Mouse (Mus musculus) large intestine, adult 2 months (tissue): ENCODE measurements around the gene Nsg1. TPM values are rescaled to one million over a fixed set of nuclear protein-coding genes. Genes with fewer than 3 reads are reported as not detected.

ENCODE experiments used
- DNase-seq: peaks from one replicate; pipeline ENCODE4 v3.0.0-alpha.2; 2012; ENCODE audit warnings: low read depth, low spot score
- WGBS: fragments of 180-500 bp; shearing (Covaris S2); methylation state at CpG from one replicate; pipeline ENCODE4 v1.1.7; 2018; 5-methylcytosine and 5-hydroxymethylcytosine counted together
- polyA plus RNA-seq: library from polyadenylated mRNA; depleted of rRNA; stranded (reverse); fragments of >200 nt; gene quantifications from 2 replicates; pipeline ENCODE4 v1.2.3, GENCODE M21; 2012

Gene Nsg1
- polyA plus RNA-seq, 1 experiment = 12.3 TPM

DNA sequence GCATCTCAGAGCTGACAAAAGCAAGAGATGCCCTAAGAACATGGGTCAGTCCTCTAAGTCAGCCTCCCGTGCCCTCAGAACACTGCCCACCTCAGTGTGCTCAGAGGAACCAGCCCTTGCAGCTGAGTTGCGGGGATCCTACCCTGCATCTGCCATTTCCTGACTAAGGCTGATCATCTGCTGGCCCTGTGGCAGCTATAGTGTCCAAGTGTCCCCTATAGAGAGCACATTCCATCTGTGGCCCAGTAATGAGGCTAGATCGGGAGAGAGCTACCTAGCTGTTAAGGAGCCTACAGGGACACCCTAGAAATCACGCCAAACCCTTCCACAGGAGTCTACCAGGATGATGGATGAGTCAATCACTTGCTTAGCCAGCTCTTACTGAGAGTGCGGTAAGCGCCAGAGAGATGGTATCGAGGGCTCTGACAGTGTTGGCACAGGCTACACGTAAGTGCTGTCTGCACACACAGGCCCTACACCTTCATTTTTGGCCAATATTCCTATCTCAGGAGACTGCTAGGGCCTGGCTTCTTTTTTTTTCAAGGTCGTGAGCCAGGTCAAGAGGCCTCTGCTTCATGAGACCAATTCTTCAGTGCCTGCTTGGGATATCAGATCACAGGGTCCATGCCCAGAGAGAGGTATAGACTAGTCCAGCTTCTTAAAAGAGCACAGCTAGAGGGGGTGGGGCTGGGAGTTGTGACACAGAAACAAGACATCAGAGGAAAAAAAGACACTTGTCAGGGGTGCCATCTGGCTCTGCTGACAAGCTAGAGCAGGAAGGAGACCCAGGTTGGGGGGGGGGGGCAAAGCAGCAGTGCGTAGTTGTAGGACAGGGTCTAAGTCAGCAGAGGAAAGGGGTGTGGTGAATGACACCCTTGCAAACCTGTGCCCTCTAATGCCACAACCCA, 7.3 kb downstream of the Nsg1 start:
- 86% methylated on average over 10 of the region's 10 CpGs for WGBS
- DNase-seq = no peak

DNA sequence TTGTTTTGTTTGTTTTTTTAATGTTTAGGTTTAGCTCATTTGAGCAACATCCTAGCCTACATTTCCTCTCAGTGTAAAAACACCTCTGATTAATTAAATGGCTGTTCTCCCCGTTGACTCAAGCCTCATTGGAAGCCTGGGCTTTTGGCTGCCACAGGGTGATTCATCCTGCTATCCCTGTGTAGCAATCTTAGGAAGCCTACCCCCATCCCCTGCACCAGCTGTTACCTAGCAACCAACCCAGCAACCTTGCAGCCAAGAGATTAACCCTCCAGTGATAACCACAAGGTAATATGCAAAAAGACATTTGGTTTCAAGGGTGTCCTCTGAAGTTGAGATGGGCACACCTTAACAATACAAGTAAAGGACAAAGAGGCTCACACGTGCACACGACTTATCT, 8.4 kb downstream of the Nsg1 start:
- WGBS = 58% methylated on average over 3 of the region's 3 CpGs
- DNase-seq = no peak

DNA sequence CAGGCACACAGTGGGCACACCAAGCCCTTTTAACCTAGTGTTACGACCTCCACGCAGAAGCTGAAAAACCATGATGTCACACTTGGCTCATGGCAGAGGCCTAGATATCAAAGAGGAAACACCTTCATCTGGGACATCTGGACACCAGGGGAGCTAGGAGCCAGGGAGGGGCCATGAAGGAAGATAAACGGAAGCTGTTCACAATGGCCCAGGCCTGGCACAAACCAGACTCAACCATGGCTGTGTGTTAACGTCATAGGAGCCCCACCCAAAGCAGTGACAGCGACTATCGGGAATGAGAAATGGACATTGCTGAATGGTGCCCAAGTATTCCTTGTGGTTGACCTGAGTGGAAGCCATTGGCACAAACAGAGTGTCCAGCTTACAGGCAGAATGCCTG, 13.2 kb downstream of the Nsg1 start:
- DNase-seq = no peak
- 65% methylated on average over 6 of the region's 6 CpGs for WGBS

DNA sequence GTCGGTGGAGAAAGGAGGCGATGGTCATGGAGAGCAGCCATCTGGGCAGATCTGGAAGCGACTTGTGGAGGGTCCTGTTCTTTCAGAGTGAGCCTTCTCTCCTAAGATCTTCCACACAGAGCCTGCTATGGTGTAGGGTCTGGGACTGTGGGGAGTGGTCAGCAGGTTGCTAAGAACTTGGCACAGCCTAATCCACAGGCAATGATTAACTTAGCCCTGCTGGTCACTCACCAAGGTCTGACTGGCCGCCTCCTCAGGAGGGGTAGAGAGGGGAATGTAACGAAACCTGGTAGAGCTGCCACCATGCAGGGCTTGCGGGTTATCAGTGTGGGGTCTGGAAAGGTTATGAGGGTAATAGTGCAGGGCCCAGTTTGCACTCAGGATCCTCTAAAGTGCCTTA, 18.8 kb downstream of the Nsg1 start:
- no peak for DNase-seq

DNA sequence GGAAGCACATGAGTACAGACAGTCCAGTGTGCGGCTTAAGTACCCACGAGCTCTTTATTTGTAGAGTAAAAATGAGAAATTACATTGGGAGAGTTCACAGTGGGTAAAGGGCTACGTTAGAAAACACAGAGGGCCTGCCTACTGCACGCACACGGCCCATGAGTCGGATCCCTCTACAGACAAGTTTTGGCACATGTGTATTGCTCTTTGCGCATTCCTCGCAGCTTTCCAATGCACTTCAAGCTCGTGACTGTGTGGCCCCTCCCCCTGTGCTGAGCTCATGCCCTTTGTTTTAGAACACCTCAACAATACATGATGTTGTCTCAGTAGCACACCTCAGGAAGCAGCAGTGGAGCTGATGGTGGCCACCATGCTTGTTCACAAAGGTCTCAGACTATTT, 22.5 kb downstream of the Nsg1 start:
- no peak for DNase-seq
- 81% methylated on average over 9 of the region's 9 CpGs for WGBS

More for the DNA sequence above, 18.8 kb downstream of the Nsg1 start:
- WGBS = 66% methylated on average over 6 of the region's 6 CpGs

DNA sequence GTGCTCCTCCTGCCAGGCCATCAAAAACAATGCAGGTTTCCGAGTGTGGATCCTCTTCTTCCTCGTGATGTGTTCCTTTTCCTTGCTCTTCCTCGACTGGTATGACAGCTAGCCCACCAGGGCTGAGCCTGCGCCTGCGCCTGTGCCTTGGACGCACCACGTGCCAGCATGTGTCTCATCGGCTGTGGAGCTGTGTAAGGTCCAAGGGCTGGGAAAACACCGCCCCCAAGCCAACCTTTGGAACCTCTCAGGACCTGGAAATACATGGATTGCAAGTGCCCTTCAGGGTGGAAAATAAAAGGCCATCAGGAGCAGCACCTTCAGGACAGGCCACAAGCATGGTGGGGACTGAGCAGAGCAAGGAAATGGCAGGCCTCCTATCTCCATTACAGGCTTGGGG, 23.5 kb downstream of the Nsg1 start:
- 90% methylated on average over 9 of the region's 9 CpGs for WGBS
- no peak for DNase-seq

DNA sequence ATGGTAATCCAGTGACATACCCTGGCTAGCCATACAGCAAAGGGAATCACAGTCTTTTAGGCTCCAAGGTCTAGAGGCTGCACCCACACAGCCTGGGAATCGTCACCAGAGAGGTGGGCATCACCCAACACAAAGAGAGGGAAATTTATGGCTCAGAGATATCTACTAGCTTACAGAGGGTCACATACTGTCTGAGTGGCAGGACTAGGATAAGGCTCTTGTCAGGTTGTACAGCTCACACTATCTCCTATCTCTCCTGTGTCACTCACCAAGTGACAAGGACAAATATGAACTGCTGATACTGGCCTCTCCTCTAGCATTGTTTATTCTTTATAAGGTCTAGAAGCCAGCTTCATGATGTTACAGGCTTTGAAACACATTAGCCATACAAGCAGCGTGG, 30.4 kb downstream of the Nsg1 start:
- 95% methylated on average over 2 of the region's 2 CpGs for WGBS
- no peak for DNase-seq

DNA sequence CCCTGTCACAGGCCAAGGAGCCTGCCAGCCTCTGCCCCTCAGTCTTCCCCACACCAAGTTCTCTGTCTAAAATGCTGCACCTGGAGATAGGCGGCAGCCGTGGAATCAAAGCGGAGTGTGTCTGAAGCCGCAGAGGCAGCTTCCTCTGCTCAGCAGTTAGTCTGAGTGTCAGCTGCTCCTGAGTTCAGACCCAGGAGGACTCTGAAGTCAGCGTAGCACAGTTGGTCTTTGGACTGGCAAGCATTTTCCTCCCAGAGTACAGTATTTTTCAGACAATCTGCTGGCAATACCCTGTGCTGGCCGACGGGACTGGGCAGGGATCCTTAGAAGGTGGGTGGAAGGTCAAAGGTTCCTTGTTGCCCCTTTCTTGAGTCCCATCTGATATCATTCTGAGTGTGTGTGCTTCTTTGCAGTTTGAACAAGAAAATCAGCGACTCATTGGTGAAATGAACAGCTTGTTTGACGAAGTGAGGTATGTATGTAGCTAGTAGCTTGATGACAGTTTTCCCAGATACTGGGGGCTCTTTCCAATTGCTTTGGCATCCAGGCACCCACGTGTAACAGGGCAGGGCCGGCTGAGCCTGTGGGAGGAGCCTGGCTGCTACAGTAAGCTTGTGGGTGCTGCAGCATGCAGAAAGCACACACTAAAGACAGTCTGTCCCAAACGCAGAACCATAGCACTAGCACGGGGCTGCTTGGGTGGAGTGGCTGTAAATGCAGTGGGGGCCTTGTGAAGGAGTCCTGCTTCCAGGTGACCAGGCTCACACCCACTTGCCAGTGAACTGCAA, 33.0 kb downstream of the Nsg1 start:
- WGBS = 78% methylated on average over 13 of the region's 13 CpGs
- DNase-seq = no peak

DNA sequence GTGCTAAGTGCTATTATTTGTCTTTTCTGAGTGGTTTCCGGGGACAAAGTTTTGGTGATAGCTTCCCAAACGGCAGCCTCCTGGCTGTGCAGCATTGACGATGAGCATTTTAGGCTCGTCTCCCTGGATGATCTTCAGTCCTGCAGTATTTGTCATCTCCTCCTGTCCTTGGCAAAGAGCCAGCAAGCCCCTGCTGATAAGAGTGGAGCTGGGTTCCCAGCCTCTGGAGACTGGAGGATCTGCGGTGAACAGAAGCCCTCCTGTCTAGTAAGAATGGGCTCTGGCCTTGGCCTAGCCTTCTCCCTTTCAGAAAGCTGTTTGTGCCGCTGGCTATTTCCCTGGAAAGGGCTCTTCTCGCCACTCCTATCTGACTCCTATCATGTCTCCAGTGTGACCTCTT, 38.0 kb downstream of the Nsg1 start:
- DNase-seq = no peak
- WGBS = 87% methylated on average over 7 of the region's 7 CpGs

DNA sequence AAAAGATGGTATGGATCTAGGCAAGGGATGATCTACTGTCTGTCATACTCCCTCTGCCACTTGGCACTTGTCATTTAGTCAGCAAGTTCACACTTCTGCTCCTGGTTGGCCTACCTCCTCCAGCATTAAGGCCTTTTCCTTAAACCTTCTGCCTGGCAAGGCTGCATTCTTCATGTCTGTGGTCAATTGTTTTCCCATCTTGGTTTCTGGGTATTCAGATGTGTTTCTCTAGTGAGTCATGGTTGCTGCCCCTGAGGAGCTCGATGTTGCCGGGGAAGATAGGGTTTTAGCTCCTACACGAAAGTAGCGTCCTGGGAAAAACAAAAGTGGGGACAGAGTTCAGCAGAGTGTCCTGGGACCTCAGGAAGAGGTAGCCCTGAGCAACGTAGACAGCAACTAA, 40.4 kb downstream of the Nsg1 start:
- 93% methylated on average over 5 of the region's 5 CpGs for WGBS
- no peak for DNase-seq

DNA sequence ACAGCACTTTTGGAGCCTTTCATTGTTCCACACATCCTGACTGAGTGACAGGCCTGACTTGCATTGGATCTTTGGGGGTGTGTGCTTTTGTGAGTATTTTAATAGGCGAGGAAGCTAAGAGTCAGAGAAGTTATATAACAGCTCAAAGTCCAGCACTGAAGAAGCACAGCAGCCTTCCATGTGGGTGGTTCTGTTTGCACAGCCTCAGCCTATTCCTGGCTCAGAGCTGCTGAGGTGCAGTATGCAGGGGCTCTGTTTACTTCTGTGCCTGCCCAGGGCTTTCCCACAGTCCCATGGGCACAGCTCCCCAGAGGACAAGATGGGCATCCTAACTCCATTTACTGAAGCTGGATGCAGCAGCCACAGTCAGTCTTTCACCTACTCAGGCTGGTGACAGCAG, 42.7 kb downstream of the Nsg1 start:
- peak; percentile 58 for DNase-seq
- WGBS = 39% methylated on average over 1 of the region's 1 CpGs

DNA sequence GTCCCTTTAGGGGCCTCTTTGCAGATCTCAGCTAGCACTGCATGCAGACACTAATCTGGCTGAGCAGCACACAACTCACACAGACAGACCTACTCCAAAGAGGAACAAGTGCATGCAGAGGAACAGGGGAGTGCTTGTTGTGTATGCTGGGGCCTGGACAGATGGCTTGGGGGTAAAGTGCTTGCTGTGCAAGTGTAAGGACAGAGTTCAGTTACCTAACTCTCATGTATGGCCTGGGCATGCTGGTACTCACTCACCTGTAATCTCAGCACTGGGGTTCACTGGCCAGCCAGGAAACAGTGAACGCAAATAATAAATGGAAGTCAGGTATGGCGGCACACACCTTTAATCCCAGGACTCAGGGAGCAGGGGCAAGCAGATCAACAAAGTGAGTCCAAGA, 45.2 kb downstream of the Nsg1 start:
- WGBS = 85% methylated on average over 2 of the region's 2 CpGs

DNA sequence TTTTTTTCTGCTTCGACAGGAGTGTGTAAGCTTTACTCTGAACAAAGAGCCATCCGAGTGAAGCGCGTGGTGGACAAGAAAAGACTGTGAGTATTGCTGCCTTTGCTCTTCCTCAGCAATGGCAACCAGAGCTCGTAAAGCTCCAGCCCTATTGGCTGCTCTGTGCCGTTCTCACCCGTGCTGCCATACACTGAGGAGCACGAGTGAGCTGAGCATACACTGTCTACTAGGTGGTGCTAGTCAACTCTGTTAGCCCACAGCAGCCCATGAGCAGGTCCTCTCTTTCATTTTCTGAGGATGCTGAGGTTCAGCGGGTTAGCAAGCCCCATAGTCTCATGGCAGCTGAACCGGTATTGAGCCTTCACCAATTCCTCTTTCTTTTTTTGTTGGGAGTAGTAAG, 52.9 kb downstream of the Nsg1 start:
- DNase-seq = no peak
- 90% methylated on average over 10 of the region's 10 CpGs for WGBS

More for the DNA sequence above, 45.2 kb downstream of the Nsg1 start:
- no peak for DNase-seq

DNA sequence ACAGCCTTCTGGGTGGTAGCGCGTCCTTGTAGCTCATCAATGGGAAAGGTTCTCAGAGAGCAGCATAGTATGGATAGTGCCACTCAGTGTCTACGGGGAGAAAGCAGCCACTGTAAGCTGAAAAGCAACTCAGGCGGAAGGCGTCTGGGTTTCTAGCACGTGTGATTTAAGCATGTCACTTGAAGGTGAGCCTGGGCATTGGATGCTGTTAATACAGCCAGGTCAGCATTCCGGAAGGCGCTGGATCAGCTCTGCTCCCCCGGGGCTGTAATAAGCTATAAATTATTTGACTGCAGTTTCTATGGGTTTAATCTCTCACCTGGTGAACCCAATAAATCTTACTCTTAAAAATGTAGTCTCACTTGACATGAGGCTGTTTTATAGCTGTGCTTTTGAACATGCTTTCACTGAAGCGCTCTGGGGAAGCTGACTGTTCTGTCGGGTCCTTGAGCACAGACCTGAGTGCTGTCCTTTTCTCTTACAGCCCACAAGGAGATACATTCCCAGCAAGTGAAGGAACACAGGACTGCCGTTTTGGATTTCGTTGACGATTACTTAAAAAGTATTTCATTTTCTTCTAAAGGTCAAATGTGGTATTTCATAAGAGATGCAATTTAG, 53.5 kb downstream of the Nsg1 start:
- no peak for DNase-seq
- 69% methylated on average over 14 of the region's 14 CpGs for WGBS

DNA sequence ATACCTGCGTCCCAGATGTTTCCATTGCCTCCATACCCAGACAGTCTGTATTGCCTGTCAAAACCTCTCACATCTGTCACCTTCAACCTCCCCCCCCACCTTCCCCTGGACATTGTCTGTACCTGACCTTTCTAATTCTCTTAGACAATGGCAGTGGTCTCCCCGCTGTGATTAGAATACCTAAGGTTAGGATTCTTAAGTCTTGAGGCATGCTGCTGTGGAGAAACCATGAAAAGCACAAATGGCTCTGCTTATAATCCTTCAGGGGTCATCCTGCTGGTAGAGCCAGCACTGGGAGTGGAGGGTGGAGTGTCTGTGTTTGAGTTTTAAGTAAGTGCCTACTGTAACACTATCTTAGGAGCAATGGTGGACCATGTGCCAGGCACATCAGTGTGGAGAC, 56.8 kb downstream of the Nsg1 start:
- 97% methylated on average over 2 of the region's 2 CpGs for WGBS
- no peak for DNase-seq

DNA sequence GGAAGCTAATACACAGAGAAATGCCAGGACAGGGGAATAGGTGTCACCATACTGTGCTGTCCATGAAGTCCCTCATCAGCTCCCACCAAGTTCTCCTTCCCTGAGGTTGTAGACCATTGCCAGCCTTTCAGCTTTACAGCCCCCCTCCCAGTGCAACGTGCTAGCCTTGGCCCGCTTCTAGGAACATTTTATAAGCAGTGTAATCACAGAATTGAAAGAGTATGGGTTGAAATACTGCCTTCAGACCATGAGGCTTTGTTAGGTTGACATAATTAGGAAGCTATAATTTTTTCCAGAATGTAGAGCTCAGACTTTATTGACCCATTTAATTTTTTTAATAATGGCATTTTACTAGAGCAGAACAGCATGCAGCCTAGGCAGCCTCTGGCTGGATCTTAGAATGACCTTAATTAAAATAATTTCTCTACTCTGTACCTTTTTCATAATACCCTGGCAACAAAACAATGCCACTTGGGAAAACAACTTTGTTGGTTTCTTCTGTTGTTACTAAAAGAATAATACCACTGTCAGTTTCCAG, 60.5 kb downstream of the Nsg1 start:
- no peak for DNase-seq
- WGBS = 70% methylated on average over 2 of the region's 2 CpGs

DNA sequence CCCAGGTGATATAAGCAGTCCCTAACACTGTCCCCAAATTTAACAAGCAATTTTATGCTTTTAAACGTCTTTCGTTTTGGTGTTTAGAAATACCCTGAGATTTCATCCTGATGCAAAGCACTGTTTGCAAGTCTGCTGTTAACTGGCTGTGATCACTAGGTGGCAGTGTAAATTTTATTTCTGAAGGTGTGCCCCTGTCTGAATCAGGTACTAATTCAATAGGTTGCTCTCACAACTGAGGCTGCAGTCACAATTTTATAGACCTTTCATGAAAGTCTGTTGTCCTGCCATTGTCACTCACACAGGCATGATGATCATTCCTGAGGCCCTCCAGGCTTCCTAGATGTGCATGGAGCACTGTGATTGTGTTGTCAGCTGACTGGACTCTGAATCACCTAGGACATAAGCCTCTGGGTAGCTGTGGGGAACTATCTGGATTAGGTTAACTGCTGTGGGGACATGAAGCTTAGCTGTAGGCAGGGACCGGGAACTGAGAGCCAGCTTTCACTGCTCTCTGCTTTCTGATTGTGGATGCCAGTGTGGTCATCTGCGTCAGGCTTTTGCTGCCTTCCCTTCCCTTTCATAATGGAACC, 62.1 kb downstream of the Nsg1 start:
- WGBS = 77% methylated on average over 4 of the region's 4 CpGs
- no peak for DNase-seq

DNA sequence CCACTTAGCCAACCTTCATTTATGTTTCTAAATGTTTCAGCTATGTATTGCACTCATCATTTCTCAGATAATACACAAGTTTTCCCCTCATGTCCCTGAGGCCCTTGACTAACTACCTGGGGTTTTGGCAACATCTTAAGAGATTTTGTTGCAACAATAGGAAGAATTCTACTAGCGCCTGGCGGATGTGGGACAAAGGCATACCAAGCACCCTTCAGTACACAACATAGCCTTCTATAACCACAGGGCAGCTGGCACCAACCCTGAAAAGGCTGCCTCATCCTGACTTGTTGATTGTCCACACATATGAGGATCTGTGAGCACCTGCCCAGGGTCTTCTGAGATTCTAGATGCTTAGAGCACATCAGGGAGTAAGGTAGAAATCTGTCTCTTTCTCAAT, 65.4 kb downstream of the Nsg1 start:
- WGBS = 95% methylated on average over 2 of the region's 2 CpGs
- DNase-seq = no peak

DNA sequence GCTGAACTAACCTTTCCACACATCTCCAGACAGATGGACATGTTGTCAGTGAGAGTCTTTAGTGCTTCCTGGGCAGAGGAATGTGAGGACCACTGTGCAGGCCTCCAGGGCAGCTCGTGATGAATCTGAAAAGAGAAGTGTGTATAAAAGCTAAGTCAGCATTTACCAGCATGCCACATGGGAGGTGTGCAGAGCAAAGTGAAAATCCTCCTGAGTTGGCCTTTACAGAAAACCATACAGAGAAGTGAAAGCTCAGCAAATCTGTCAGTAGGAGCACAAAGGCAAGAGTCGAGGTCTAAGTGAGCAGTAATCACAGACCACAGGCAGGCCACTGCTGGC, 67.8 kb downstream of the Nsg1 start:
- DNase-seq = no peak
- 83% methylated on average over 2 of the region's 2 CpGs for WGBS
